Mouse (Mus musculus) neural tube, embryonic 12.5 days (tissue): ENCODE measurements around the gene D630023F18Rik. TPM values are rescaled to one million over a fixed set of nuclear protein-coding genes. Genes with fewer than 3 reads are reported as not detected.

Experiments
- ATAC-seq: fragments of 200-750 bp; cut with Nextera tagmentation; 2 replicates; pipeline ENCODE4 v1.8.0; 2017; ENCODE audit warnings: low read depth, mild to moderate bottlenecking, moderate TSS enrichment, moderate library complexity; ENCODE audit not compliant: low FRiP score
- H3K27ac ChIP-seq: fragments of 300-500 bp; sonication (generic); 2 replicates; pipeline ENCODE4 v1.5.1; 2016
- H3K27me3 ChIP-seq: fragments of 300-500 bp; sonication (generic); replicated peaks from 2 replicates; pipeline ENCODE4 v1.6.1; 2016; ENCODE audit warnings: mild to moderate bottlenecking
- H3K36me3 ChIP-seq: fragments of 300-500 bp; sonication (generic); 2 replicates; pipeline ENCODE4 v1.6.1; 2016; ENCODE audit warnings: mild to moderate bottlenecking
- H3K4me1 ChIP-seq: fragments of 300-500 bp; sonication (generic); 2 replicates; pipeline ENCODE4 v1.6.1; 2016
- H3K4me2 ChIP-seq: fragments of 300-500 bp; sonication (generic); replicated peaks from 2 replicates; pipeline ENCODE4 v1.6.1; 2016; ENCODE audit warnings: mild to moderate bottlenecking
- H3K4me3 ChIP-seq: fragments of 300-500 bp; sonication (generic); 2 replicates; pipeline ENCODE4 v1.5.1; 2016
- H3K9ac ChIP-seq: fragments of 300-500 bp; sonication (generic); 2 replicates; pipeline ENCODE4 v1.6.1; 2016; ENCODE audit warnings: mild to moderate bottlenecking
- H3K9me3 ChIP-seq: fragments of 300-500 bp; sonication (generic); 2 replicates; pipeline ENCODE4 v1.6.1; 2016; ENCODE audit warnings: mild to moderate bottlenecking
- WGBS: fragments of 180-500 bp; shearing (Covaris S2); methylation state at CpG from one replicate; pipeline ENCODE4 v1.1.7; 2016; 5-methylcytosine and 5-hydroxymethylcytosine counted together
- polyA plus RNA-seq: library from polyadenylated mRNA; unstranded; fragments of >200 nt; fragmentation: Nextera tagmentation; extraction: Ambion mirVana; gene quantifications from 2 replicates; pipeline ENCODE4 v1.2.1, GENCODE M21; 2016

D630023F18Rik gene
- polyA plus RNA-seq, 1 experiment from 2014 or later, result 0.19 TPM

- Histone ChIP-seq H3K9ac (no peak overlapping the region), H3K27me3 (no peaks in the 10 kb centered on the region), H3K9me3 (no peaks in the 10 kb centered on the region), H3K4me2 (no peak overlapping the region), H3K36me3 (no peaks in the 10 kb centered on the region), H3K27ac (no peak overlapping the region), H3K4me1 (no peaks in the 10 kb centered on the region), H3K4me3 (no peak overlapping the region)
- 88% methylated on average over 1 of the region's 1 CpGs for WGBS
- no peak for ATAC-seq
These were observed 9.8 kb upstream of the D630023F18Rik start for GRCm38 (mm10) chr1:65132833-65133232.

DNA sequence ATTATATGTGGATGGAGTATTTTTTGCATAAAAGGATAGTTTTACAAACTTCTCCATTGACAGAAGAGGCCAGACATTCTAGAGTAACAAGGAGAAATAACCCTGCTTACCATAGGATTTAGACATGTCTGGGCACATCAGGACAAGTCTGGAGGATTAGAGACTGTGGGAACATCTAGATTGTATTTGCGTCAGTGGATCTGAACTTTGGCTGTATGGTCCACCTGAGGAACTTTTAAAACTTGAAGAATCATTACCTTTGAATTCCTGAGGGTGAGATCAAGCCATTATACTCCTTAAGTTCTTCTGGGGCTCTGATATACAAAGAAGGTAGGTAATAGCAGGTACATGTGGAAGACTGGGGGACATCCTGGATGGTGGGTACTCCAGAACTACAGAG, 8.7 kb upstream of the D630023F18Rik start:
- H3K4me2 ChIP-seq, result no peak overlapping the region
- no peaks in the 10 kb centered on the region for H3K9me3 ChIP-seq
- no peaks in the 10 kb centered on the region for H3K36me3 ChIP-seq
- WGBS, result 94% methylated on average over 1 of the region's 1 CpGs
- no peaks in the 10 kb centered on the region for H3K4me1 ChIP-seq
- H3K4me3 ChIP-seq, result no peak overlapping the region
- H3K27me3 ChIP-seq, result no peaks in the 10 kb centered on the region
- no peak for ATAC-seq
- H3K9ac ChIP-seq, result no peak overlapping the region
- H3K27ac ChIP-seq, result no peak overlapping the region

- 74% methylated on average over 3 of the region's 3 CpGs for WGBS
- no peaks in the 10 kb centered on the region for H3K36me3 ChIP-seq
- H3K9me3 ChIP-seq, result no peaks in the 10 kb centered on the region
- no peaks in the 10 kb centered on the region for H3K27me3 ChIP-seq
- no peak overlapping the region for H3K4me3 ChIP-seq
- H3K4me2 ChIP-seq, result no peak overlapping the region
- no peak for ATAC-seq
- H3K27ac ChIP-seq, result no peak overlapping the region
- H3K4me1 ChIP-seq, result no peaks in the 10 kb centered on the region
- H3K9ac ChIP-seq, result no peak overlapping the region
These were observed 7.2 kb upstream of the D630023F18Rik start for GRCm38 (mm10) chr1:65130226-65130625.

- Histone ChIP-seq H3K27ac (no peak overlapping the region), H3K9ac (no peak overlapping the region), H3K4me3 (no peak overlapping the region), H3K4me2 (no peak overlapping the region), H3K4me1 (no peaks in the 10 kb centered on the region), H3K36me3 (no peaks in the 10 kb centered on the region), H3K27me3 (no peaks in the 10 kb centered on the region), H3K9me3 (no peaks in the 10 kb centered on the region)
- no peak for ATAC-seq
- 82% methylated on average over 3 of the region's 3 CpGs for WGBS
These were observed 6.7 kb upstream of the D630023F18Rik start for GRCm38 (mm10) chr1:65129634-65130180.

DNA sequence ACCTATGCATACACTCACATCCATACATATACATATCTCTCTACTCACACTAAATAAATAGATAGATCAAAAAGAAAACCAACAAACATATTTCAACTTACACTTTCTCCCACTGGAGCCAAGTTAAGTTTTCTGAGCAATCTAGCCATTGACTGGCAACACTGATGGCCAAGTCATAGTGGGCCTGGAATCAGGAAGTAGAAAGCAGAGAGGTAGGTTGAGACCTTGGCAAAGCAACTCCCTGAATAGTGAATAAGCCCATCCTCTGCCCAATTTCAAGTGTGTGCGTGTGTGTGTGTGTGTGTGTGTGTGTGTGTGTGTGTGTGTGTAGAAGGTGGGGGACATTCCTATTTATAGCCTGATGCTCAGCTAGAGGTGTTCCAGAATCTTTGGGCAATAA, 3.6 kb downstream of the D630023F18Rik start, which contains the start of gene Gm28845:
TSS of gene Gm28845 (minus strand) at position 121 of the 400 bp plus-strand sequence.
- Histone ChIP-seq H3K4me2 (no peak within 1 kb of the TSS), H3K36me3 (no peaks in the 10 kb centered on the region), H3K4me3 (no peak within 1 kb of the TSS), H3K27me3 (no peaks in the 10 kb centered on the region), H3K9me3 (no peaks in the 10 kb centered on the region), H3K9ac (no peak within 1 kb of the TSS), H3K27ac (no peak within 1 kb of the TSS), H3K4me1 (no peaks in the 10 kb centered on the region)
- 87% methylated on average over 1 of the region's 1 CpGs for WGBS
- ATAC-seq, result no peak

DNA sequence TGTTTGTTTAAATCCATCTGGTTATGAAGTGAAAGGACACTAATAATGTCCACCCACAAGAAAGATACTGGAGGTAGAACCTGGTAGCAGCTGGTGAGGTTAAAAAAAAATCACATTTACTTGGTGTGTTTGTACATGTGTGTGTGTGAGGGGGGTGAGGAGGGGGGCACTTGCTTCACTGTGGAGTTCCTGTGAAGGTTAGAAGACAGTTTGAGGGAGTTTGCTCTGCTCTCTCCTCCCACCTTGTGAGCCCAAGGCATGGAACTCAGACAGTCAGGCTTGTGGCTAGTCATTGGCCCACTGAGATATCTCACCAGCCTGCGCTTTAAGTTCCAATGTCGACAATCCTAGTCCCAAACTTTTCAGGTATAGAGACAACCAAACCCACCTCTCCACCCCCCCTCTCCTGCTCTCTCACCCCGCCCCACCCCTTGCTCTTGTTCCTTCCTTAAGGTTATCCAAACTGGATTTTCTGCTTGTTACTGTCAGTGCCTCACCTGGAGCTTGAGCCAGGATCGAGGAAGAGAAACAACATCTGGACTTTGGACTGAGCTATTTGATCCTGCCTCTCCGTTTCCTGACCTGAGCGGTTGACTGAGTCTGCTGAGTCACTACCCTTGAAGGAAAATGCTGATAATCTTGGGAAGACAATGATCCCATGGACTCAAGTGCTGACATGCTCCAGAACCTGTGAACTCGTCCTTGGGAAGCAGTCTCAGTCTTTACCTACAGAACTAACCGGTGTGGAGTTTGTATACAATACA, 4.7 kb downstream of the D630023F18Rik start:
- Histone ChIP-seq H3K9me3 (no peaks in the 10 kb centered on the region), H3K36me3 (no peaks in the 10 kb centered on the region), H3K4me2 (no peak overlapping the region), H3K27ac (no peak overlapping the region), H3K9ac (no peak overlapping the region), H3K4me3 (no peak overlapping the region), H3K4me1 (no peaks in the 10 kb centered on the region), H3K27me3 (no peaks in the 10 kb centered on the region)
- WGBS, result 76% methylated on average over 8 of the region's 8 CpGs
- ATAC-seq, result no peak

DNA sequence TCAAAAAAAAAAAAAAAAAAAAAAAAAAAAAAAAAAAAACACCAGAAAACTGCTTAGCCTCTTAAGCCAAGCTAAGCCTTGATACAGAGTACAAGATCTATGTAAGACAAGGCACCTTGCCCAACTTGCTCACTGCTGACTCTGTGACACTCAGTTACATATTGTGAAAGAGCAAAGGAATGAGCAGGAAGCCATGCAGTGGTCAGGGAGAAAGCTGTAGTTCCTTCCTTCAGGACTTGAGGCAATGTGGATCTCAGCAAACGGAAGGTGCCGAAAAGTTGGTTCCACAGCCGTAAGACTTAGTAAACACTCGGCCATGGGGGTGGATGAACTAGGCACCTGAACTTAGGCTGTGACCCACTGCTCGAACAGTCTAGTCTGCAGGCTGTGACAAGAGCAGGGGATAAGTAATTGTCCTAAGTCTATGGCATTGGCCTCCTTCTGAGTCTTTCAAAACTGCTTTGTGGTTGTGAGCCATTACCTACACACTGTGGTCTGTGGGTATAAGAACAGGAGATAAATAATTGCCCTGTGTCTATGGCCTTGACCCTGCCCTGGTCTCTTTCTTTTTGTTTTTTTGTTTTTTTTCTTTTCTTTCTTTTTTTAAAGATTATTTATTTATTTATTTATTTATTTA, 9.4 kb downstream of the D630023F18Rik start:
- Histone ChIP-seq H3K36me3 (no peaks in the 10 kb centered on the region), H3K9ac (no peak overlapping the region), H3K4me2 (no peak overlapping the region), H3K9me3 (no peaks in the 10 kb centered on the region), H3K27me3 (no peaks in the 10 kb centered on the region), H3K4me3 (no peak overlapping the region), H3K27ac (no peak overlapping the region), H3K4me1 (no peaks in the 10 kb centered on the region)
- ATAC-seq, result no peak
- 86% methylated on average over 5 of the region's 5 CpGs for WGBS

- Histone ChIP-seq H3K9me3 (no peaks in the 10 kb centered on the region), H3K27me3 (no peaks in the 10 kb centered on the region), H3K27ac (no peak overlapping the region), H3K36me3 (no peaks in the 10 kb centered on the region), H3K9ac (no peak overlapping the region), H3K4me2 (peak overlapping the region; percentile 30; the same call in 1 of the 2 replicates), H3K4me1 (no peaks in the 10 kb centered on the region), H3K4me3 (no peak overlapping the region)
- WGBS, result 60% methylated on average over 14 of the region's 14 CpGs
- ATAC-seq, result no peak
These were observed 10.2 kb downstream of the D630023F18Rik start for GRCm38 (mm10) chr1:65112807-65113196.

DNA sequence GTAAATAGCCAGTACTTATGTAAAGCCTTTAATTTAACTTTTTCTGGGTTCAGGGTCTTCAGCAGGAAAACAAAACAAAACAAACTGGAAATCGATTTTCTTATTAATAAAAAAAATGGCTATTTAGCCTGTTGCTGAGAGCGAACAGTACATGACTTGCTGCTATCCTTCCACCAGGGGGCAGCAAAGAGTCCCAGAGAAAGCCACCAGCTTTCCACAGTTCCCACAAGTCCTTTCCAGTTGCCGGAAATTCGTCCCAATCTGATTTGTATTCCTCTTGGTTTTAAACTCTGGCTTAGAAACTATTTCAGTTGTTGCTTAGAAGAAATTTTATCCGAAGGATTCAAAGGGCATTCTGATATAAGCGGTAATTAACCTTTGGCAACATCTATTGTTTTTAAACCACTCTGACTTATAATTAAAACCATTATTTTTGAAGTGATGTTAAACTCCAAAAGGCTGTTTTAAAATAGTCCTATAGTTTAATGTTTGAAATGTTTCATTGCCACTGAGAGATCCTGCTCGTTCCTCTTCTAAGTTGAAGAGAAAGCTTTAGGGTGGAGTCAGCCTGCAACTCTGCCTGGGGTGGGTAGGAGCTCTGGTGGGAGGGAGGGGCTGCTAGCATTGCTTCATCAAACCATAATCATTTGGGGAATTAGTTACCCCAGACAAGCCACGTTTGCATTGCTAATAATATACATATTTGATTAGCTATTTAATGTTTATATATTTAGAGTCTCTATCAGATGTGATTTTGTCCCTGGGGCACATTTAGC, 10.8 kb downstream of the D630023F18Rik start:
- no peaks in the 10 kb centered on the region for H3K9me3 ChIP-seq
- H3K36me3 ChIP-seq, result no peaks in the 10 kb centered on the region
- H3K9ac ChIP-seq, result no peak overlapping the region
- H3K4me2 ChIP-seq, result peak overlapping the region; percentile 30
- H3K27ac ChIP-seq, result no peak overlapping the region
- H3K27me3 ChIP-seq, result no peaks in the 10 kb centered on the region
- 12% methylated on average over 8 of the region's 8 CpGs for WGBS
- no peaks in the 10 kb centered on the region for H3K4me1 ChIP-seq
- ATAC-seq, result peak; percentile 71; the same call in 1 of the 2 replicates
- H3K4me3 ChIP-seq, result no peak overlapping the region

GRCm38 (mm10) chr1:65109756-65110435, 13.1 kb downstream of the D630023F18Rik start:
- no peak for ATAC-seq
- 76% methylated on average over 25 of the region's 25 CpGs for WGBS
- no peaks in the 10 kb centered on the region for H3K36me3 ChIP-seq
- H3K27me3 ChIP-seq, result no peaks in the 10 kb centered on the region
- H3K4me1 ChIP-seq, result no peaks in the 10 kb centered on the region
- no peak overlapping the region for H3K9ac ChIP-seq
- H3K27ac ChIP-seq, result no peak overlapping the region
- H3K4me3 ChIP-seq, result no peak overlapping the region
- no peaks in the 10 kb centered on the region for H3K9me3 ChIP-seq
- H3K4me2 ChIP-seq, result no peak overlapping the region

DNA sequence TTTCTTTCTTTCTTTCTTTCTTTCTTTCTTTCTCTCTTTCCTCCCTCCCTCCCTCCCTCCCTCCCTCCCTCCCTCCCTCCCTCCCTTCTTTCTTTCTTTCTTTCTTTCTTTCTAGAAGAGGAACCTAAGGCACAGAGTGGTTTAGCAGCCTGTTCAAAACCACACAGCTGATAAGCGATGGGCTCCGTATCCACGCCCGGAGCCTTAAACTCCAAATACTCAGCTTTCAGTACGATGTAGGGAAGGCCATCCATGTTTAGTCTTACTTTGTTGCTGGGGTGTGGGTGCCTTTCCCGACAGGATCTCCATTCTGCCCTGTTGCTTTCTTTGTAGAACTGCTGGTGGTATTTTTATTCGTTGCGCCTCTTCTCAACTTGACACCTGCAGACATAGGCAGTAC, 13.8 kb downstream of the D630023F18Rik start:
- H3K4me1 ChIP-seq, result no peaks in the 10 kb centered on the region
- no peak overlapping the region for H3K4me2 ChIP-seq
- no peak overlapping the region for H3K27ac ChIP-seq
- H3K27me3 ChIP-seq, result no peaks in the 10 kb centered on the region
- ATAC-seq, result no peak
- H3K9me3 ChIP-seq, result no peaks in the 10 kb centered on the region
- H3K36me3 ChIP-seq, result no peaks in the 10 kb centered on the region
- 91% methylated on average over 8 of the region's 8 CpGs for WGBS
- no peak overlapping the region for H3K9ac ChIP-seq
- H3K4me3 ChIP-seq, result no peak overlapping the region
